Mouse (Mus musculus) brown adipose tissue, adult 24 weeks (tissue): ENCODE measurements at regions not wholly inside any gene's neighbourhood (a gene's known extent, or its start where the extent isn't known, plus 50 kb on each side); places are given as distances from the start of the nearest gene placed in this dataset.

ENCODE experiments used
- H3K27ac ChIP-seq: fragments of 200-500 bp; replicated peaks from 2 replicates; pipeline ENCODE4 v1.5.1; 2012; ENCODE audit warnings: low read depth, mild to moderate bottlenecking, low read length
- H3K4me1 ChIP-seq: fragments of 200-500 bp; 2 replicates; pipeline ENCODE4 v1.6.1; 2012; ENCODE audit warnings: low read length, mixed read lengths; ENCODE audit not compliant: control insufficient read depth, insufficient read depth, insufficient read length
- H3K4me3 ChIP-seq: fragments of 200-500 bp; 2 replicates; pipeline ENCODE4 v1.5.1; 2012; ENCODE audit warnings: low read depth, mild to moderate bottlenecking, low read length, moderate library complexity; ENCODE audit not compliant: insufficient read depth

GRCm38 (mm10) chr14:74519531-74519930 is 121.1 kb upstream of the Htr2a start:
- Histone ChIP-seq H3K4me3 (no peak overlapping the region), H3K27ac (no peak overlapping the region), H3K4me1 (no peaks in the 10 kb centered on the region)

GRCm38 (mm10) chr14:74521669-74522068 is 119.0 kb upstream of the Htr2a start:
- Histone ChIP-seq H3K4me1 (no peaks in the 10 kb centered on the region), H3K4me3 (no peak overlapping the region), H3K27ac (no peak overlapping the region)

- H3K27ac ChIP-seq = no peak overlapping the region
- no peaks in the 10 kb centered on the region for H3K4me1 ChIP-seq
Measured at GRCm38 (mm10) chr14:74527246-74527645, 113.4 kb upstream of the Htr2a start.

GRCm38 (mm10) chr14:74529368-74529951 is 111.2 kb upstream of the Htr2a start:
- H3K4me1 ChIP-seq = no peaks in the 10 kb centered on the region
- no peak overlapping the region for H3K4me3 ChIP-seq
- no peak overlapping the region for H3K27ac ChIP-seq

More at GRCm38 (mm10) chr14:74527246-74527645, 113.4 kb upstream of the Htr2a start:
- no peak overlapping the region for H3K4me3 ChIP-seq

- Histone ChIP-seq H3K4me3 (no peak overlapping the region), H3K4me1 (no peaks in the 10 kb centered on the region; the same call in 1 of the 2 replicates), H3K27ac (no peak overlapping the region)
Measured at GRCm38 (mm10) chr14:74538187-74538586, 102.5 kb upstream of the Htr2a start.

GRCm38 (mm10) chr14:74544028-74544427 is 96.6 kb upstream of the Htr2a start:
- Histone ChIP-seq H3K27ac (no peak overlapping the region), H3K4me1 (no peaks in the 10 kb centered on the region; the same call in 1 of the 2 replicates), H3K4me3 (no peak overlapping the region)

GRCm38 (mm10) chr14:74551091-74551490 is 89.5 kb upstream of the Htr2a start:
- H3K4me1 ChIP-seq = no peaks in the 10 kb centered on the region; the same call in 1 of the 2 replicates
- H3K4me3 ChIP-seq = no peak overlapping the region
- no peak overlapping the region for H3K27ac ChIP-seq

- Histone ChIP-seq H3K27ac (no peak overlapping the region), H3K4me1 (no peaks in the 10 kb centered on the region; the same call in 1 of the 2 replicates), H3K4me3 (no peak overlapping the region)
Measured at GRCm38 (mm10) chr14:74553636-74554035, 87.0 kb upstream of the Htr2a start.

- Histone ChIP-seq H3K4me3 (no peak overlapping the region), H3K27ac (no peak overlapping the region), H3K4me1 (no peaks in the 10 kb centered on the region; the same call in 1 of the 2 replicates)
Measured at GRCm38 (mm10) chr14:74558359-74558758, 82.3 kb upstream of the Htr2a start.
